Comparison of ENCODE assay signal across 14 mouse cellular contexts in the genomic region with DNA sequence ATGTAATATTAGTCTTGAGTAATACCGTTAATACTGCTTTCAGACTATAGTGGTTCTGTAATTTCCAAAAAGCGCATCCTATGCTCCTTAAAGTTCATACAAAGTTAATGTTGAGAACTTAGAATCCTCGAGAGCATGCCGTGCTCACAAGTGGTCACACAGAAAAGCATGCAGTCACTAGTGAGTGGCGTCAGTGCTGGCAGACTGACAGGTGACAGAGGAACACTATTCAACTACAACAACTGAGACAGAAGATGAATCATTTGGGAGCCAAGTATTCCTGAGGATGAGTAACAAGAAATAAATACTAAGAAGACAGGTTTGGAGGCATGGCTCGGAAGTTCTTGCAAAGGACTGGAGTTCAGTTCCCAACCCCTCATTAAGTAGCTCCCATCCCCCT.
"Had no signal": no experiment of that assay in that cellular context is flagged by ENCODE, and none has a peak within 500 bp of the region (broad histone marks: within the 10 kb centered on the region; RNA-seq: fewer than 3 reads in every experiment).

No protein-coding gene starts in this region.

- H3K9me3 ChIP-seq: liver, embryonic 13.5 days; neural tube, embryonic 12.5 days; neural tube, embryonic 15.5 days had no signal

- H3K27me3 ChIP-seq: liver, embryonic 13.5 days; neural tube, embryonic 12.5 days; neural tube, embryonic 15.5 days had no signal

- H3K27ac ChIP-seq: left cerebral cortex, adult 2 months; neural tube, embryonic 12.5 days; neural tube, embryonic 15.5 days had no signal

- H3K9ac ChIP-seq: liver, embryonic 13.5 days; neural tube, embryonic 12.5 days; neural tube, embryonic 15.5 days had no signal

- DNase-seq: kidney, postnatal 25 days; layer of hippocampus, postnatal 36 days; liver, embryonic 13.5 days; lung, adult 2 months; lung, postnatal 14 days; lung, postnatal 4 days; midbrain, embryonic 14.5 days; thymus, adult 18-20 months; thymus, postnatal 36 days had no signal

- H3K4me3 ChIP-seq: layer of hippocampus, adult 2 months; left cerebral cortex, adult 2 months; liver, embryonic 13.5 days; neural tube, embryonic 12.5 days; neural tube, embryonic 15.5 days had no signal

- H3K4me2 ChIP-seq: liver, embryonic 13.5 days; midbrain, embryonic 11.5 days; neural tube, embryonic 12.5 days; neural tube, embryonic 15.5 days had no signal

- H3K4me1 ChIP-seq: neural tube, embryonic 12.5 days; neural tube, embryonic 15.5 days had no signal
